Mouse (Mus musculus) heart, embryonic 11.5 days (tissue): Measurements from ENCODE around the gene Gm44596. TPM values are rescaled to one million over a fixed set of nuclear protein-coding genes. Genes with fewer than 3 reads are reported as not detected.

Experiments used
- ATAC-seq: fragments of 200-750 bp; cut with Nextera tagmentation; replicated peaks from 2 replicates; pipeline ENCODE4 v1.8.0; 2017; ENCODE audit warnings: moderate library complexity; ENCODE audit not compliant: insufficient number of reproducible peaks, low FRiP score, low TSS enrichment
- H3K27ac ChIP-seq: fragments of 300-500 bp; sonication (generic); 2 replicates; pipeline ENCODE4 v1.5.1; 2014; ENCODE audit warnings: mild to moderate bottlenecking, low read depth, low read length
- H3K27me3 ChIP-seq: fragments of 300-500 bp; sonication (generic); 2 replicates; pipeline ENCODE4 v1.6.1; 2014; ENCODE audit warnings: mild to moderate bottlenecking, low read length, mixed read lengths; ENCODE audit not compliant: control insufficient read depth, insufficient read depth
- H3K36me3 ChIP-seq: fragments of 300-500 bp; sonication (generic); 2 replicates; pipeline ENCODE4 v1.6.1; 2014; ENCODE audit warnings: mild to moderate bottlenecking, low read length, moderate library complexity, mixed read lengths; ENCODE audit not compliant: control insufficient read depth, insufficient read depth
- H3K4me1 ChIP-seq: fragments of 300-500 bp; sonication (generic); 2 replicates; pipeline ENCODE4 v1.6.1; 2014; ENCODE audit warnings: low read length; ENCODE audit not compliant: control insufficient read depth, insufficient read depth
- H3K4me2 ChIP-seq: fragments of 300-500 bp; sonication (generic); 2 replicates; pipeline ENCODE4 v1.6.1; 2014; ENCODE audit warnings: mild to moderate bottlenecking, moderate library complexity
- H3K4me3 ChIP-seq: fragments of 300-500 bp; sonication (generic); 2 replicates; pipeline ENCODE4 v1.5.1; 2014; ENCODE audit warnings: low read depth, low read length
- H3K9ac ChIP-seq: fragments of 300-500 bp; sonication (generic); 2 replicates; pipeline ENCODE4 v1.6.1; 2014; ENCODE audit warnings: mild to moderate bottlenecking, low read depth, low read length, moderate library complexity
- H3K9me3 ChIP-seq: fragments of 300-500 bp; sonication (generic); replicated peaks from 2 replicates; pipeline ENCODE4 v1.6.1; 2016; ENCODE audit warnings: low read length; ENCODE audit not compliant: control insufficient read depth
- WGBS: fragments of 180-500 bp; shearing (Covaris S2); extraction: QIAGEN DNeasy Blood & Tissue Kit; methylation state at CpG from one replicate; pipeline ENCODE4 v1.1.7; 2014; ENCODE audit not compliant: insufficient replicate concordance; 5-methylcytosine and 5-hydroxymethylcytosine counted together
- polyA plus RNA-seq: library from polyadenylated mRNA; unstranded; fragments of >200 nt; fragmentation: Nextera tagmentation; extraction: Ambion mirVana; gene quantifications from 2 replicates; pipeline ENCODE4 v1.2.1, GENCODE M21; 2014

The Gm44596 gene
- polyA plus RNA-seq, 1 experiment from 2014 or later, result not detected

DNA sequence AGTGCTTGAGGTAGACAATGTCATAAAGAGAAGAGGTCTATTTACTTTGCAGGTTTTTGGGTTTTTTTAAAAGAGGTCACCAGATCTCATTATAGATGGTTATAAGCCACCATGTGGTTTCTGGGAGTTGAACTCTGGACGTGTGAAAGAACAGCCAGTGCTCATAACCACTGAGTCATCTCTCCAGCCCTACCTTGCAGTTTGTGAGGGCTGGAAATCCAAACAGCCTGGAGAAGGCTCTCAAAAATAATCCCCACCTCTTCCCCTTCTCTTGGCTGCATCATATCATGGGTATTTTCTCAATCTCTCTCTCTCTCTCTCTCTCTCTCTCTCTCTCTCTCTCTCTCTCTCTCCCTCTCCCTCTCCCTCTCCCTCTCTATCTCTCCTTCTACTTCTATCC lies 15.4 kb downstream of the Gm44596 start:
- Histone ChIP-seq H3K9me3 (no peaks in the 10 kb centered on the region), H3K27ac (no peak overlapping the region), H3K27me3 (no peaks in the 10 kb centered on the region), H3K36me3 (no peaks in the 10 kb centered on the region), H3K9ac (no peak overlapping the region), H3K4me3 (no peak overlapping the region), H3K4me1 (no peaks in the 10 kb centered on the region), H3K4me2 (no peak overlapping the region)
- no peak for ATAC-seq
- WGBS, result 56% methylated on average over 1 of the region's 1 CpGs

DNA sequence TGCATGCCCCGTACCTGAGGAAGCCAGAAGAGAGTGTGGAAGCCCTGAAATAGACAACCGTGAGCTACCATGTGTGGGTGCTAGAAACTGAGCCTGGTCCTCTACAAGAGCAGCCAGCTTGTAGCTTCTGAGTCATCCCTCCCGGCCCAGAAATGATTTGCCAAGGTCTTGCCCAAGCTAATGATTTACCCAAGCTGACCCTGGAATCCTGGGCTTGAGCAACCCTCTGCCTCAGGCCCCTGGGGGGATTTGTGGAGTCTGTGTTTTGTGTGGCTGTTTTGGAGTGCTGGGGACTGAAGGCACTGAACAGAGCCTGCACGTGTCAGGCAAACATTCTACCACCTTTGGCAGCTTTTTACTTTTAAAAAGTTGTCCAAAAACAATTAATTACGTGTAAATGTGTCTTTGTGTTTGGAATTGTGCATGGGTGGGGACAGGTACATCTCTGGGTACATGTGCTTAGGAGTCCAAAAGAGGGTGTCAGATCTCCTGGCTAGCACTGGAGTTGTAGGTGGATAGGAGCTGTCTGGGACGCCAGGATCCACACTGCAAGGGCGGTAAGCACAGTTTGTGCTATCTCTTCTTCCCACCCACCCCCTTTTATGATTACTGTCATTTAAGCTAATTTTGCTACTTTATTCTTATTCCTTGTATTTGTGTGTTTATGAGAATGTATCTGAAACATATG lies 22.4 kb downstream of the Gm44596 start:
- ATAC-seq, result no peak
- H3K27ac ChIP-seq, result no peak overlapping the region
- WGBS, result 70% methylated on average over 7 of the region's 7 CpGs

GRCm38 (mm10) chr6:128398996-128399395 lies 23.7 kb downstream of the Gm44596 start, which contains the start of gene Nrip2:
TSS of gene Nrip2 (plus strand) at chr6:128399296.
- Histone ChIP-seq H3K4me2 (peak within 1 kb of the TSS; percentile 57), H3K27me3 (no peaks in the 10 kb centered on the region), H3K9ac (peak within 1 kb of the TSS; percentile 66), H3K4me1 (peaks cover 6% of the 10 kb centered on the region; the same call in 1 of the 2 replicates), H3K27ac (no peak within 1 kb of the TSS; the same call in 1 of the 2 replicates), H3K4me3 (peak within 1 kb of the TSS; percentile 23), H3K9me3 (no peaks in the 10 kb centered on the region), H3K36me3 (no peaks in the 10 kb centered on the region)
- 68% methylated on average over 3 of the region's 3 CpGs for WGBS
- ATAC-seq, result no peak

More for the DNA sequence above, 22.4 kb downstream of the Gm44596 start:
- H3K4me3 ChIP-seq, result no peak overlapping the region
- H3K9me3 ChIP-seq, result no peaks in the 10 kb centered on the region
- H3K36me3 ChIP-seq, result no peaks in the 10 kb centered on the region
- H3K9ac ChIP-seq, result no peak overlapping the region
- H3K27me3 ChIP-seq, result no peaks in the 10 kb centered on the region
- H3K4me2 ChIP-seq, result no peak overlapping the region
- peaks cover 6% of the 10 kb centered on the region; the same call in 1 of the 2 replicates for H3K4me1 ChIP-seq

DNA sequence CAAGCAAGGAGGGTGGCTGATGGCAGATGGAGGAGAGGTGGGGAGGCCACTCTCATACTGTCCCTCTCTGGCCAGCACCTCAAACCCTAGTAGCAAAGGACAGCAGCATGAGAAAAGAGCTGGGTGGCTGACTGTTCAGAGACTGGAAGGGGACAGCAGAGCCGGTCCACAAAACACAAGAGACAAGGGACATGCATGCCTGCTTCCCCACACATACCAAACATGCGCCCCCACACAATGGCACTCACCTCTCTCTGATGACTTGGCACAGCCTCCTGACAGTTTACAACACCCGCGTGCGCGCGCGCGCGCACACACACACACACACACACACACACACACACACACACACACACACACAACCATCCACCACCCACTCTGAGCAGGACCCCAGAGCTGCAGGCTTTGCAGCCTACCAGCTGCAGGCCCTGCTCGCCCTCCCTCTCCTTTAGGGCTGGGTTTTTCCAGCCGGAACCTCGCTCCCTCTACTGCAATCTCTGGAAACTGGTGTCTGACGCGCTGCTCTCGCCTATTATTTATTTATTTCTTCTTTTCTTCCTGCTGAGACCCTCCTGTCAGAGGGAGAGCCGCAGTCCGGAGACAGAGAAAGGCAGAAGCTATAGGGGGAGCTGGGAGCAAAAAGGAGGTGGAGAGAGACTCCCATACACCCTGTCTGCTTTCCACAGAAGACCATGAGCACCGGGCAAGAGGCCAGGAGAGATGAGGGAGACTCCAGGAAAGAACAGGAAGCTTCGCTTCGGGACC lies 24.3 kb downstream of the Gm44596 start:
- Histone ChIP-seq H3K4me2 (peak overlapping the region; percentile 57), H3K4me3 (peak overlapping the region; percentile 23), H3K9me3 (no peaks in the 10 kb centered on the region), H3K36me3 (no peaks in the 10 kb centered on the region), H3K4me1 (peaks cover 6% of the 10 kb centered on the region; the same call in 1 of the 2 replicates), H3K27me3 (no peaks in the 10 kb centered on the region), H3K27ac (no peak overlapping the region; the same call in 1 of the 2 replicates), H3K9ac (peak overlapping the region; percentile 66)
- no peak; the same call in 1 of the 2 replicates for ATAC-seq
- 48% methylated on average over 21 of the region's 21 CpGs for WGBS

- no peak for ATAC-seq
- H3K4me1 ChIP-seq, result peaks cover 4% of the 10 kb centered on the region; the same call in 1 of the 2 replicates
- no peaks in the 10 kb centered on the region for H3K27me3 ChIP-seq
- no peak overlapping the region for H3K4me3 ChIP-seq
- H3K36me3 ChIP-seq, result peaks cover 17% of the 10 kb centered on the region
- 62% methylated on average over 5 of the region's 5 CpGs for WGBS
- no peaks in the 10 kb centered on the region for H3K9me3 ChIP-seq
- H3K9ac ChIP-seq, result no peak overlapping the region
- H3K27ac ChIP-seq, result no peak overlapping the region
- H3K4me2 ChIP-seq, result no peak overlapping the region
Observed at GRCm38 (mm10) chr6:128404708-128405107, 29.4 kb downstream of the Gm44596 start.

DNA sequence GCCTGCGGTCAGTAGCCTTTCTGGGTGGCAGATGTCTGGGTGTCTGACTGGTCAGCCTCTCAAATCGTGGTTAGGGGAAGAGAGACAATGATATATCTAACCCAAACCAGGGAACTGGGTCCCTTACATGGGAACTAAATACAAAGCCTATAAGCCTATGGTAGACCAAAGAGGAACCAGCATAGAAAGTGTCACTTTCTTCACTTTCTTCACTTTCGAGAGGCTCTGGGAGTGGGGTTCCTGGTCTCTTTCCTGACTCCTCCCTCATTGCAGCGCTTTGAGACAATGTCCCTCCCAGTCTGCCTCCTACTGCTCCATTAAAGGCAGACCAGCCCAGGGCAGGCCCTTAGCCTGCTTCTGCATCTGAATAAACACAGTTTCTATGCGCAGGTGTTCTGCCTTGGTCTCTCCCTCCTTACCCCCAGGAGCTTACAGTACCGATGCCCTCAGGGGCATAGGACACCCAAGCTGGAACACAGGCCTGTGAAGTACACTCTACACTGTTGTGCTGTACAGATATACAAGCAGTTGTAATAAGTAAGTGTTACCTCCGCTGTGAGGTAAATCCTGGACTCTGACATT lies 33.3 kb downstream of the Gm44596 start:
- Histone ChIP-seq H3K36me3 (peaks cover 35% of the 10 kb centered on the region), H3K27ac (no peak overlapping the region), H3K4me1 (no peaks in the 10 kb centered on the region), H3K27me3 (no peaks in the 10 kb centered on the region), H3K9me3 (no peaks in the 10 kb centered on the region), H3K9ac (no peak overlapping the region), H3K4me3 (no peak overlapping the region), H3K4me2 (no peak overlapping the region)
- 89% methylated on average over 7 of the region's 7 CpGs for WGBS
- no peak for ATAC-seq

GRCm38 (mm10) chr6:128410305-128410704 lies 35.0 kb downstream of the Gm44596 start:
- ATAC-seq, result no peak
- 93% methylated on average over 13 of the region's 13 CpGs for WGBS
- peaks cover 35% of the 10 kb centered on the region for H3K36me3 ChIP-seq

GRCm38 (mm10) chr6:128411115-128411514 lies 35.8 kb downstream of the Gm44596 start:
- 16% methylated on average over 3 of the region's 3 CpGs for WGBS
- H3K9me3 ChIP-seq, result no peaks in the 10 kb centered on the region

More at GRCm38 (mm10) chr6:128410305-128410704, 35.0 kb downstream of the Gm44596 start:
- no peak overlapping the region for H3K4me3 ChIP-seq
- no peaks in the 10 kb centered on the region for H3K27me3 ChIP-seq
- H3K9ac ChIP-seq, result no peak overlapping the region
- H3K27ac ChIP-seq, result no peak overlapping the region
- no peak overlapping the region for H3K4me2 ChIP-seq
- H3K9me3 ChIP-seq, result no peaks in the 10 kb centered on the region
- H3K4me1 ChIP-seq, result no peaks in the 10 kb centered on the region

More at GRCm38 (mm10) chr6:128411115-128411514, 35.8 kb downstream of the Gm44596 start:
- no peak overlapping the region for H3K4me2 ChIP-seq
- H3K4me3 ChIP-seq, result no peak overlapping the region
- no peaks in the 10 kb centered on the region for H3K4me1 ChIP-seq
- H3K27me3 ChIP-seq, result no peaks in the 10 kb centered on the region
- H3K36me3 ChIP-seq, result peaks cover 34% of the 10 kb centered on the region
- ATAC-seq, result no peak
- H3K9ac ChIP-seq, result no peak overlapping the region
- no peak overlapping the region for H3K27ac ChIP-seq
